Mouse (Mus musculus) c-Kit-positive CD71-positive TER-119-negative erythroid progenitor cells, embryonic 14.5 days (primary cell): ENCODE results near the gene Rab37.

Experiments used
- DNase-seq: peaks from one replicate; pipeline ENCODE4 v3.0.0-alpha.2; 2013; ENCODE audit warnings: low read depth

Rab37 gene

GRCm38 (mm10) chr11:115091362-115091901 is at the start of gene Rab37:
TSS of gene Rab37 (plus strand) at chr11:115091431.
- DNase-seq, result no peak

DNA sequence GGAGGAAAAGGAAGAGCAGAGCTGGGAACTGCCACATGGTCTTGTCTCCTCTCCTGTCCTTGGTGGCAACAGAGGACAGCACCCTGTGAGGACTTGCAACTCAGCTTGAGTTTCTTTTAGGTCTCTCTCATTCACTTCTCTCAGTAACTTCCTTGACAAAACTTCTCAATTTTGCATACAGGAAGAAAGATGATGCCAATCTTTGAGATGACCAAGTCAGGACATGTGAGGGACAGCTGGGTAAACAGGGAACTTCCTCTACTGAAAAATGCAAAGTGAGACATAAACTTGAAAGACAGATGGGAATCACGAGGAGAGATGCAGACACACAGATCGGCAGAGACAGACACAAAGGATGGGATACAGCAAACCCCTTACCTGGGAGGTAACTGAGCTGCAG is 43.0 kb upstream of the Rab37 start, which contains the start of gene Cd300ld3:
Gene Cd300ld3, minus strand, starts transcription at position 151 of the 400 bp plus-strand sequence.
- DNase-seq, result no peak

DNA sequence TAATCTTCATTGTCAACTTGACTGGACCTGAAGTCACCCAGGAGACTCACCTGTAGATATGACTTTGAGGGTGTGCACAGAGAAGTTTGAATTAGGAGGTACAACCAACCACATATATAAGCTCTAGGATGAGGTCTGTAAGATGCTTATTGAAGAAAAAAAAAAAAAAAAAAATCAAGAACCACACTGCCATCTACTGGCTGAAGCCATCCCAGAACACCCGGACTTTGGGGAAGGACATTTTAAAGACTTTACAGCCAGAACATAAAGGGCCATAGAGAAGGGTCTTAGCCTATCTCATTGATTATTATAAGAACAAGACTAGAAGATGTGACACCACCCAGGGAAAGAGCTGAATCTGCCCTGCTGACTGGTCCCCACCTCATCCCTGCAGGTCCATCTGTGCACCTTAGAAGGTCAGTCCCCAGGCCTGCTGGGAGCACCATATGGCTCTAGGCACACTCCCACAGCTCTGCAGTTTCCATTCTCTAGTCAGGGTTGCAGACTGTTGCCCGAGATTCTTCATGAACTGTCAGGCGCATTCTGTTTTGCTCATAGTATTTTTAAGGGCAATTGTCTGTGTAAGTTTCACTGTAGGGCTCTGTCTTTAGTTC is 41.8 kb upstream of the Rab37 start:
- DNase-seq, result no peak

- peak; percentile 30 for DNase-seq
Observed at GRCm38 (mm10) chr11:115052206-115052605, 39.0 kb upstream of the Rab37 start.

DNA sequence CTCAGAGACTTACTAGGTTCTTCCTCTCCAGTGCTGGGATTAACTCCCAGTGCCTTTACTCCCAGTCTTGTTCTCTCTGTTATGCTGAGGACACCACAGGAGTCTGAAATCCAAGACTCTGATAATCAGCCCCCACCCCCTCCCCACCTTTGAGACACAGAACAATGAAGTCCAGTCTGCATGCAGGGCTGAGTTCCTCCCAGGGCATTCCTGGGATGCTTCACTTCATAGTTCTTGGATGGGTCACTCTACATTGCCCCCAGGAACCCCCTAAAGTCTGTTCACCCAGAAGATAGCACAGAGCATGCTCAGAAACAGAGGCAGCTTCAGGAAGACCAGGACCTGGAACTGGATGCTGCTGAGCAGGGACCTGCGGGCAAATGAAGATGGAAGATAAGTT is 38.2 kb upstream of the Rab37 start:
- DNase-seq, result no peak

DNA sequence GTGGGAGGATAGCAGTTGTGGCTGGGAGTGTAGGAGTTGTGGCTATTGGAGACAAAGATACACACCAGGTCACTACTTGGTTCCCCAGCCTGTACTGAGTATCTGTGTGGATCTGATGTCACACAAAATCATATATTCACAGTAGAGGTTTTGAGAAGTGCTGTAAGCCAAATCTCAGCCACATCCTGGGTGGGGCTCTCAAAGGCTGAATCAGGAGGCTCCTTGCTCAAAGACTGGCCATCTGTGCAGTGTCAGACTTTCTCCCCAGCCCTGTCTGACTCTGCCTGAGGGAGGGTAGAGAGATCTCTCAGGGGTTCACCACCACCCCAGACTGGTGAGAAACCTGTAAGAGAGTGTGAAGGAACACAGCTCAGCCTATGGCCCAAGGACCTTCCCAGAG is 36.7 kb upstream of the Rab37 start:
- DNase-seq, result no peak

DNA sequence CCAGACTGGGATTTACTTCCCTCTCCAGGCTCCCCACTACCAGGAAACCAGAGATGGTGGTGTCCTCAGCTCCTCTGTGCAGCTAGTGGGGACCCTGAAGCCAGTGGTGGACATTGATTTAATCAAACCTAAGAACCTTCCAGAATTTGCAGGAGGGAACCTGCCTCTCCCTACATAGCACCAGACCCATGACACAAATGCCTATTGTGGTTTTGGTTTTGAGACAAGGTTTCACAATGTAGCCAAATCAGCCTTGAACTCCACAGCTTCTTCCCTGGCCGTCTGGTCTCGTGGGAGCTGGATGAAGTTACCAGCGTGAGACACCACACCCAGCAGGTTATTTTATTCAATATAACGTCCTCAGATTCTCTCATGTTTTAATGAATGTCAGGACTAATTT is 32.5 kb upstream of the Rab37 start:
- DNase-seq, result no peak

- DNase-seq, result no peak
Observed at GRCm38 (mm10) chr11:115059797-115060196, 31.4 kb upstream of the Rab37 start.

GRCm38 (mm10) chr11:115062077-115062476 is 29.2 kb upstream of the Rab37 start, which contains the start of gene Cd300e:
TSS of gene Cd300e (minus strand) at chr11:115062177.
- no peak for DNase-seq

GRCm38 (mm10) chr11:115066768-115067167 is 24.5 kb upstream of the Rab37 start:
- DNase-seq, result no peak

GRCm38 (mm10) chr11:115071015-115071551 is 20.1 kb upstream of the Rab37 start:
- no peak for DNase-seq

DNA sequence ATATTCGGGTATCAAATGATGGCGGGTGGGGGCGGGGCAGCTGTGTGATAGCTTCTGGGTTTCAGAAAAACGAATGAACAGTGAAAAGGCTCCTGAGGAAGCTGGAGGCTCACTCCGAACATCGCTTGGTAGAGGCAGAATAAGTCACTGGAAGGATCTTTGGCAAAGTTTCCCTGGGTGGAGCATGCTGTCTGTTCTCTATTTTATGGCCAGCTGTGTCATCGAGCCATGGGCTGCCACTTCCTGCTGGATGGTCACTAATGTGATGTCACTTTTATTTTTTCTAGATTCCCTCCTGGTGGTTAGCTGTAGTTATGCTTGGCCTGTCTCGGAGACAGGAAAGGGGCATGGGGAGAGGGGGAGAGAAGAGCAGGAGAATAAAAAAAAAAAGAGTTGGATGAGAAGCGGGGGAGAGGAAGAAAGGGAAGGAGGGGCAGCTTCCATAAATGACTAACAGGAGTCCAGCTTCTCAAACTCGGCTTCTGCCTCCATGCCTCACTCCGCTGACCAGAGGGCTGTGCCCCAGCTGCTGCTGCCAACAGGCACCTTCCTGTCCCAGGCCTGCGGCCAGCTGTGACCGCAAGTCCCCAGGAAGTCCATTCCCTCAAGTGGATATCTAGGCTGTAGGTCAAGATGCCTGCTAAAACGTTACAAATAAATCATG is 19.5 kb upstream of the Rab37 start:
- DNase-seq, result no peak

DNA sequence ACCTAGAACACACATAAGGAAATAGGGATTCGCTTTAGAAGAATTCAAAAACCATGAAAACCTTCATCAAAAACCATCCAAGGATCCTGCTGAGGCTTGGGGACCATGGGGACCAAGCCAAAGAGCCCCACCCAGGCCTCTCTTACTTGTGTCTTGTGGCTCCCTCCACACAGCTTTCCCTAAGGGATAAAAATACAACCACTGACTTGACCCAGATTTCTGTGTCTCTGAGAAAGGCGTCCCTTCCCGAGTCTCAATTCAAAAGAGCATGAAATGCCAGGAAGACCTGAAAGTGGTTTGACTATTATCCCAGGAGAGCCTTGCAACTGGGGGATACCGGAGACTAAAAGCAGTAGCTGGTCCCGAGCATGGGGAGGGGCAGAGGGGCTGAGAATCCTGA is 18.2 kb upstream of the Rab37 start:
- DNase-seq, result no peak

GRCm38 (mm10) chr11:115075407-115075806 is 15.8 kb upstream of the Rab37 start:
- no peak for DNase-seq

- no peak for DNase-seq
Observed at GRCm38 (mm10) chr11:115075859-115076258, 15.4 kb upstream of the Rab37 start.

GRCm38 (mm10) chr11:115077436-115077835 is 13.8 kb upstream of the Rab37 start:
- DNase-seq, result no peak

GRCm38 (mm10) chr11:115078680-115079079 is 12.6 kb upstream of the Rab37 start:
- no peak for DNase-seq

- DNase-seq, result peak; percentile 25
Observed at GRCm38 (mm10) chr11:115080886-115081285, 10.3 kb upstream of the Rab37 start.

DNA sequence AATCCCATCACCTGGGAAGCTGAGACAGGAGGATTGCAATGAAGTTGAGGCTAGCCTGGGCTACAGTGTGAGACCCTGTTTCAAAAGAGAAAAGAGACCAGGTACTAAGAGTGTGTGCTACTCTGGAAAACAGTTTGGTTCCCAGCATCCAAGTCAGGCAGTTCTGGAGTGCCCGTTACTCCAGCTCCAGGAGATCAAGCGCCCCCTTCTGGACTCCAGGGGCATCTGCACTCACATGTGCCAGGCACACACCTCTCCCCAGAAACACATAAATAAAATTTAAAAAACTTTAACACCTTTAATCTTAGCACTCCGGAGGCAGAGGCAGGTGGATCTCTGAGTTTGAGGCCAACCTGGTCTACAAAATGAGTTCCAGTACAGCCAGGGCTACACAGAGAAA is 9.9 kb upstream of the Rab37 start:
- no peak for DNase-seq

GRCm38 (mm10) chr11:115082196-115082595 is 9.0 kb upstream of the Rab37 start:
- no peak for DNase-seq

DNA sequence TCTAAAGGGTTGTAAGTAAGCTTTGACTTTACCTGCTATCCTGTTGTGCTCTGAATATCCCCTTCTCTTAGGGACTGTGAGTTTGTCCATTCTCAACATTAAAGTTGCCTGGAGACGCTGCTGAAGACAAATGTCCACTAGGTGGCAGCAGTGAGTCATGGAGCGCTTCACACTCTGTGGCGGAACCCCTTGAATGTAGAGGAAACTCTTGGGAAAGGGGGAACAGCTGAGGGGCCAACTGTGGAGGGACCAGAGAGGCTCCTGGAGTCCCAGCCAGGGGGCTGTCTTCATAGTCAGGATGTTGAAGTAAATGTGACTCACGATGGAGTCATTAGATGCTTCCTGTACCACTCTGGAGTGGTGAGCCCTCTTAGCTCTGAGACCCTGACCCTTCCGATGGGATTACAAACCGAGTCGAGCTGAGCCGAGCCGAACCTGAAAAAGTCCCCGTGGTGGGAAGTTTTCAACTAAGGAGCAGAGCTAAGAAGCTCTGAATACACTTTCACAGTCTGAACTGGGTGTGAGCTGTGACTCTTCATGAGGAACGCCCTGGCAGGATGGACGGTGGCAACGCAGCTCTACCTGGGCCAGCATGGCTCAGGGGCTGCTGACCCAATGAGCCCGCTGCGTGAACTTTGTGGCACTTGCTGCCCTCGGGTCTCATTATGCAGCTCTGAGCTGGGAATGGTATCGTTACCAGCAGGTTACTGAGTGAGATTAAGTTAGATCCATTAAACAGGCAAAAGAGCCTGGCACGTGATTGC is 7.7 kb upstream of the Rab37 start:
- DNase-seq, result peak; percentile 53

DNA sequence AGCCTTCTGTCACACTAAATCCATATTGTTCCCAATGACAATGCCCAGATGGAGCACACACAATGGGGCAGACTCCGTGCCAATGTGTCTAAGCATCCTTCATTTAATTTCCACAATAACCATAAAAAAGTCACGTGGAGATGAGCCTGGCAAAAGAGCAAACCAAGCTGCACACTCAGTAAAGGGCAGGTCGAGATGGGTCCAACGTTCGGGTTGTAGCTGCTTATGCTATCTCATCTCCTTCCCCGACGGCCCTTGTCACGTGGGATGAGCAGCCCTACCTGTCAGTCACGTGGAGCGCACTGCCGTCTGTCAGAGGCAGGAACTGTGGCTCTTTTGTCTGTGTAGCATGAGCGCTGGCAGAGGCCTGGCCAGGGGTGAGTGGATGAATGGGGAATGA is 6.6 kb upstream of the Rab37 start:
- no peak for DNase-seq

DNA sequence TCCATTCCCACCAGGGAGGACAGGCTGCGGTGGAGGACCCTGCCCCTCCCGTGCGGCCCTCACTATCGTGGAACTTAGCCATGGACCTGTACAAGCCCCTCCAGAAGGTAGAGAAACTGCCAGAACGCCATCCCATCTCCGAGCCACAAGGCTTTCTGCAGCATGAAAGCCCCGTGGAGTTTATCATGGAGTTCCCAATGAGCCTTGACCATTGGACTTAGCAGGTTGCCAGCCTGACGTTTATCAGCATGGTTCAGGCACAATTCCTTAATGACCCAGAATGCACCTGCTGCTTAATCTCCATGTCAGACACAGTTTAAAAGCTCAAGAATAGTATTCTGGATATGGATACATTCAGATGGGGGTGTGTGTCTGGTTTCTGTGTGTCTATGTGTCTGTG is 6.2 kb upstream of the Rab37 start:
- no peak for DNase-seq
